Comparison of ENCODE assay signal across 8 mouse cellular contexts in genomic region chr2:24919839-24920175, GRCm38 (mm10). TPM values are rescaled to one million over a fixed set of nuclear protein-coding genes. Genes with fewer than 3 reads are reported as not detected.
DNase-seq lines count a peak whose midpoint lies in the region; ATAC-seq and TF ChIP-seq lines count a peak whose summit lies in the region.

No protein-coding gene starts in this region.

- peak; percentile 67 for ATAC-seq in lung, embryonic 14.5 days (ENCODE audit: insufficient read depth)
- ATAC-seq in limb, embryonic 12.5 days (ENCODE audit: insufficient number of reproducible peaks, insufficient read depth, low FRiP score, low TSS enrichment, low read depth) = peak; percentile 67
- peak; percentile 14; the same call in 1 of the 2 replicates for ATAC-seq in neutrophil, adult 5-6 weeks (ENCODE audit: extremely low read depth, insufficient number of reproducible peaks, low FRiP score, poor library complexity, severe bottlenecking)
- ATAC-seq in monocyte, adult 5-6 weeks (replicated peaks; ENCODE audit: insufficient number of reproducible peaks, low FRiP score, low TSS enrichment, poor library complexity, severe bottlenecking) = no peak

- peak overlapping the region; percentile 98 for H3K9ac ChIP-seq in lung, embryonic 14.5 days
- peak overlapping the region; percentile 98 for H3K9ac ChIP-seq in limb, embryonic 12.5 days (replicated peaks)

- no peaks in the 10 kb centered on the region for H3K9me3 ChIP-seq in lung, embryonic 14.5 days (ENCODE audit: low read depth, low read length)
- H3K9me3 ChIP-seq in limb, embryonic 12.5 days = no peaks in the 10 kb centered on the region

- no peaks in the 10 kb centered on the region for H3K27me3 ChIP-seq in lung, embryonic 14.5 days (ENCODE audit: insufficient read depth, low read length)
- no peaks in the 10 kb centered on the region for H3K27me3 ChIP-seq in limb, embryonic 12.5 days

- peak overlapping the region; percentile 93 for H3K4me3 ChIP-seq in lung, embryonic 14.5 days (ENCODE audit: low read depth, low read length)
- H3K4me3 ChIP-seq in embryonic fibroblast, embryonic 13.5 days (ENCODE audit: insufficient read depth, low read length) = peak overlapping the region; percentile 66
- peak overlapping the region; percentile 96 for H3K4me3 ChIP-seq in limb, embryonic 12.5 days (replicated peaks)

- 11% methylated on average over 8 of the region's 8 CpGs for WGBS in lung, embryonic 14.5 days
- WGBS in limb, embryonic 12.5 days = 10% methylated on average over 8 of the region's 8 CpGs

- TF ChIP-seq POLR2A in embryonic fibroblast, embryonic 13.5 days (IDR thresholded peaks at IDR 0.05; ENCODE audit: low read depth, low read length) = no peak

- H3K4me1 ChIP-seq in lung, embryonic 14.5 days (ENCODE audit: insufficient read depth) = peaks cover 7% of the 10 kb centered on the region; the same call in 1 of the 2 replicates
- H3K4me1 ChIP-seq in embryonic fibroblast, embryonic 13.5 days (ENCODE audit: control insufficient read depth, insufficient read depth, low read length) = no peaks in the 10 kb centered on the region
- peaks cover 10% of the 10 kb centered on the region for H3K4me1 ChIP-seq in limb, embryonic 12.5 days (replicated peaks)

- peak overlapping the region; percentile 64 for H3K4me2 ChIP-seq in lung, embryonic 14.5 days
- H3K4me2 ChIP-seq in limb, embryonic 12.5 days = peak overlapping the region; percentile 75

- H3K36me3 ChIP-seq in lung, embryonic 14.5 days (ENCODE audit: insufficient read depth) = no peaks in the 10 kb centered on the region
- H3K36me3 ChIP-seq in limb, embryonic 12.5 days = no peaks in the 10 kb centered on the region

- H3K27ac ChIP-seq in lung, embryonic 14.5 days (ENCODE audit: low read depth) = peak overlapping the region; percentile 94
- no peak overlapping the region for H3K27ac ChIP-seq in embryonic fibroblast, embryonic 13.5 days (ENCODE audit: insufficient read depth, low read length)
- H3K27ac ChIP-seq in limb, embryonic 12.5 days = peak overlapping the region; percentile 97

- TF ChIP-seq CTCF in lung, embryonic 14.5 days (IDR thresholded peaks at IDR 0.05; ENCODE audit: low read depth) = no peak
- no peak for TF ChIP-seq CTCF in embryonic fibroblast, embryonic 13.5 days (IDR thresholded peaks at IDR 0.05; ENCODE audit: borderline replicate concordance, insufficient read depth, low read length)

- no peak for DNase-seq in lung, embryonic 14.5 days
- DNase-seq in lung, postnatal 10 days = no peak
- no peak for DNase-seq in Muller cell, postnatal 12 days (ENCODE audit: inconsistent ontology term)
- DNase-seq in right cerebral cortex, postnatal 36 days (ENCODE audit: low spot score in 2 of 2) = no peak

RNA-seq across cellular contexts. Expression of gene Ehmt1, which starts 0.4 kb away (rescaled TPM):
- 89.2 and 94.5 TPM in 2 replicates for polyA plus RNA-seq in lung, embryonic 14.5 days (2014; fragmentation: Nextera tagmentation; extraction: Ambion mirVana)
- 58.6 and 65.5 TPM in 2 replicates for polyA plus RNA-seq in embryonic fibroblast, embryonic 13.5 days (2011; ENCODE audit: insufficient read length, low read depth, missing spikeins)
- 122 and 130 TPM in 2 replicates for polyA plus RNA-seq in limb, embryonic 12.5 days (2016; fragmentation: Nextera tagmentation; extraction: Ambion mirVana)
- total RNA-seq in neutrophil, adult 5-6 weeks (2017) = 109 and 118 TPM in 2 replicates
- 41.3 to 96.6 TPM (median 44.9 TPM) in 3 replicates for total RNA-seq in monocyte, adult 5-6 weeks (2017)

RNA-seq across cellular contexts. Expression of gene Arrdc1, which starts 15.2 kb away (rescaled TPM):
- polyA plus RNA-seq in lung, embryonic 14.5 days (2014; fragmentation: Nextera tagmentation; extraction: Ambion mirVana) = 76.4 and 79.2 TPM in 2 replicates
- polyA plus RNA-seq in embryonic fibroblast, embryonic 13.5 days (2011; ENCODE audit: insufficient read length, low read depth, missing spikeins) = 13.2 and 15.2 TPM in 2 replicates
- 21.3 and 21.6 TPM in 2 replicates for polyA plus RNA-seq in limb, embryonic 12.5 days (2016; fragmentation: Nextera tagmentation; extraction: Ambion mirVana)
- 163 and 167 TPM in 2 replicates for total RNA-seq in neutrophil, adult 5-6 weeks (2017)
- total RNA-seq in monocyte, adult 5-6 weeks (2017) = 101 to 175 TPM (median 138 TPM) in 3 replicates

RNA-seq across cellular contexts. Expression of gene Zmynd19, which starts 29.8 kb away (rescaled TPM):
- polyA plus RNA-seq in lung, embryonic 14.5 days (2014; fragmentation: Nextera tagmentation; extraction: Ambion mirVana) = 20.8 and 23.3 TPM in 2 replicates
- 24.7 and 28.7 TPM in 2 replicates for polyA plus RNA-seq in embryonic fibroblast, embryonic 13.5 days (2011; ENCODE audit: insufficient read length, low read depth, missing spikeins)
- polyA plus RNA-seq in limb, embryonic 12.5 days (2016; fragmentation: Nextera tagmentation; extraction: Ambion mirVana) = 25.3 and 26.8 TPM in 2 replicates
- total RNA-seq in neutrophil, adult 5-6 weeks (2017) = 3.6 and 4.5 TPM in 2 replicates
- total RNA-seq in monocyte, adult 5-6 weeks (2017) = 3.3 to 10.5 TPM (median 7.3 TPM) in 3 replicates

RNA-seq across cellular contexts. Expression of gene Dph7, which starts 42.4 kb away (rescaled TPM):
- polyA plus RNA-seq in lung, embryonic 14.5 days (2014; fragmentation: Nextera tagmentation; extraction: Ambion mirVana) = 26.4 and 29.3 TPM in 2 replicates
- polyA plus RNA-seq in embryonic fibroblast, embryonic 13.5 days (2011; ENCODE audit: insufficient read length, low read depth, missing spikeins) = 12.5 and 14.8 TPM in 2 replicates
- polyA plus RNA-seq in limb, embryonic 12.5 days (2016; fragmentation: Nextera tagmentation; extraction: Ambion mirVana) = 37.5 and 38.7 TPM in 2 replicates
- total RNA-seq in neutrophil, adult 5-6 weeks (2017) = 10.1 and 11.3 TPM in 2 replicates
- 8.6 to 12.9 TPM (median 12.2 TPM) in 3 replicates for total RNA-seq in monocyte, adult 5-6 weeks (2017)

RNA-seq across cellular contexts. Expression of gene Mrpl41, which starts 55.1 kb away (rescaled TPM):
- 106 and 115 TPM in 2 replicates for polyA plus RNA-seq in lung, embryonic 14.5 days (2014; fragmentation: Nextera tagmentation; extraction: Ambion mirVana)
- 39.1 and 46.0 TPM in 2 replicates for polyA plus RNA-seq in embryonic fibroblast, embryonic 13.5 days (2011; ENCODE audit: insufficient read length, low read depth, missing spikeins)
- polyA plus RNA-seq in limb, embryonic 12.5 days (2016; fragmentation: Nextera tagmentation; extraction: Ambion mirVana) = 132 and 147 TPM in 2 replicates
- total RNA-seq in neutrophil, adult 5-6 weeks (2017) = 45.7 and 55.7 TPM in 2 replicates
- 22.5 to 54.3 TPM (median 43.5 TPM) in 3 replicates for total RNA-seq in monocyte, adult 5-6 weeks (2017)
